Mouse (Mus musculus): ENCODE measurements around the gene Sympk.

DNA sequence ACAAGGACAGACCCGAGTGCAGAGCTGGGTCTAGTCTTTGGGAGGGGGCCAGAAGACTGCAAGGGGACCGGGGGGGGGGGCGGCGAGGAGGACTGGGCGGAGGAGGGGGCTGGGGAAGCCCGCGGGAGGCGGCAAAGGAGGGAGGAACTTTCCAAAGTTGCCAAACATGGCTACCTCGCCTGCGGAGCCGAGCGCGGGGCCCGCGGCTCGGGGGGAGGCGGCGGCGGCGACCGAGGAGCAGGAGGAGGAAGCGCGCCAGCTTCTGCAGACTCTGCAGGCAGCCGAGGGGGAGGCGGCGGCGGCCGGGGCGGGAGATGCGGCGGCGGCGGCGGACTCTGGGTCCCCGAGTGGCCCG is 70.3 kb downstream of the Sympk start, which contains the start of gene Six5:
- no peak for TF ChIP-seq CTCF (IDR thresholded peaks at IDR 0.05; ENCODE audit: extremely low read depth, insufficient read length, insufficient replicate concordance, low read depth, low read length)
- TF ChIP-seq POLR2A (IDR thresholded peaks at IDR 0.05; ENCODE audit: low read depth, low read length), result no peak
